Mouse (Mus musculus): ENCODE data around the gene Chst3. TPM values are rescaled to one million over a fixed set of nuclear protein-coding genes. Genes with fewer than 3 reads are reported as not detected.

Gene Chst3
- polyA plus RNA-seq, 1 experiment: not detected

GRCm38 (mm10) chr10:60209237-60209636 is 9.8 kb downstream of the Chst3 start:
- H3K4me1 ChIP-seq (ENCODE audit: control insufficient read depth): no peaks in the 10 kb centered on the region
- TF ChIP-seq GATA1 (IDR thresholded peaks at IDR 0.05; ENCODE audit: low read length): no peak
- TF ChIP-seq TAL1 (IDR thresholded peaks at IDR 0.05; ENCODE audit: low read length): no peak
- H3K4me3 ChIP-seq (replicated peaks): no peak overlapping the region
- no peaks in the 10 kb centered on the region for H3K9me3 ChIP-seq (ENCODE audit: control insufficient read depth, low read length)
- H3K36me3 ChIP-seq (ENCODE audit: control insufficient read depth): no peaks in the 10 kb centered on the region
- H3K27me3 ChIP-seq (ENCODE audit: control insufficient read depth): no peaks in the 10 kb centered on the region

DNA sequence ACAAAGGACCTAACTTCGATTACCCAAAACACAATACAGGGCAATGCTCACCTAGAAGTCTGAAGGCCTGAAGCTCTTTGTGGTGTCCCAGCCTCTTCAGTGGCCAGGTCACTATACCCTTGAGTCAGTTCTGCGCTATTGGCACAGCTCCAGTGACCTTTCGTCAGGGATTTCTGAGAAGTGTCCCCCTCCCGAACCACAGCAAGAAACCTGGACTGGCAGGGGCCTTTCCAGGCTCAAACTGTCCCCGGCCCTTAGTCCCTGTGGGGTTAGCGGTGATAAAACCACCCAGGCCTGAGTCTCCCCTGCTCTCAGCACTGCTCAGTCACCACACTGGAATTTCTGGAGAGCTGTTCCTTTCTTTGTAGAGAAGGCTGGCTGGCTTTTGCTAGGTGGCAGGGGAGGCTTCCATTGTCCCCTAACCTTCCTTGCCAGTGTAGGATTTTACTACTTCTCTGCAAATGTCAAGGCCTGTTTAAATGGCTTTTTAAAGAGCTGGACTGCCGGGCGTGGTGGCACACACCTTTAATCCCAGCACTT is 11.8 kb downstream of the Chst3 start:
- H3K4me3 ChIP-seq (replicated peaks): no peak overlapping the region
- H3K27me3 ChIP-seq (ENCODE audit: control insufficient read depth): no peaks in the 10 kb centered on the region
- no peaks in the 10 kb centered on the region for H3K36me3 ChIP-seq (ENCODE audit: control insufficient read depth)
- H3K4me1 ChIP-seq (ENCODE audit: control insufficient read depth): no peaks in the 10 kb centered on the region
- TF ChIP-seq GATA1 (IDR thresholded peaks at IDR 0.05; ENCODE audit: low read length): no peak
- TF ChIP-seq TAL1 (IDR thresholded peaks at IDR 0.05; ENCODE audit: low read length): no peak
- H3K9me3 ChIP-seq (ENCODE audit: control insufficient read depth, low read length): no peaks in the 10 kb centered on the region

GRCm38 (mm10) chr10:60205601-60206241 is 13.3 kb downstream of the Chst3 start:
- Histone ChIP-seq H3K4me1 (ENCODE audit: control insufficient read depth) (no peaks in the 10 kb centered on the region), H3K36me3 (ENCODE audit: control insufficient read depth) (no peaks in the 10 kb centered on the region), H3K4me3 (replicated peaks) (no peak overlapping the region), H3K9me3 (ENCODE audit: control insufficient read depth, low read length) (no peaks in the 10 kb centered on the region), H3K27me3 (ENCODE audit: control insufficient read depth) (no peaks in the 10 kb centered on the region)
- no peak for TF ChIP-seq TAL1 (IDR thresholded peaks at IDR 0.05; ENCODE audit: low read length)
- TF ChIP-seq GATA1 (IDR thresholded peaks at IDR 0.05; ENCODE audit: low read length): no peak

- Histone ChIP-seq H3K4me1 (ENCODE audit: control insufficient read depth) (no peaks in the 10 kb centered on the region), H3K36me3 (ENCODE audit: control insufficient read depth) (no peaks in the 10 kb centered on the region), H3K27me3 (ENCODE audit: control insufficient read depth) (no peaks in the 10 kb centered on the region), H3K9me3 (ENCODE audit: control insufficient read depth, low read length) (no peaks in the 10 kb centered on the region), H3K4me3 (replicated peaks) (no peak overlapping the region)
- no peak for TF ChIP-seq GATA1 (IDR thresholded peaks at IDR 0.05; ENCODE audit: low read length)
- TF ChIP-seq TAL1 (IDR thresholded peaks at IDR 0.05; ENCODE audit: low read length): no peak
Observed at GRCm38 (mm10) chr10:60202785-60203184, 16.3 kb downstream of the Chst3 start.

- TF ChIP-seq GATA1 (IDR thresholded peaks at IDR 0.05; ENCODE audit: low read length) (no peak), TAL1 (IDR thresholded peaks at IDR 0.05; ENCODE audit: low read length) (no peak)
- H3K27me3 ChIP-seq (ENCODE audit: control insufficient read depth): no peaks in the 10 kb centered on the region
- no peaks in the 10 kb centered on the region for H3K36me3 ChIP-seq (ENCODE audit: control insufficient read depth)
- no peak overlapping the region for H3K4me3 ChIP-seq (replicated peaks)
- no peaks in the 10 kb centered on the region for H3K4me1 ChIP-seq (ENCODE audit: control insufficient read depth)
- H3K9me3 ChIP-seq (ENCODE audit: control insufficient read depth, low read length): no peaks in the 10 kb centered on the region
Observed at GRCm38 (mm10) chr10:60200996-60201395, 18.1 kb downstream of the Chst3 start.

DNA sequence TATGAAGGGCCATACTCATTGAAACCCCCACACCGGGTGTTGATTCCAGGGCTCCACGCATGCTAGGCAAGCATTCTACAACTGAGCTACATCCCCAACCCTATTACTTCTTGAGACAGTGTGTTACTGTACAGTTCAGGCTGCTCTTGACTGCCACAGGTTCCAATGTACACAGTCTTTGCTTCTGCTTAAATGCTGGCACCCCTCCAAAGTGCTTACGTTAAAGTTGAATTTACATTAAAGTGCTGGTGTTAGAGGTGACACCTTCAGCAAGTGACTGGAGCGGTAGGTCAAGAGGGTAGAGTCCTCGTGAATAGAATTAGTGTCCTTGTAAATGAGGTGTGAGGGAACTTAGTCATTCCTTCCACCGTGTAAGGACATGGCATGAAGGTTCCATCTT is 19.7 kb downstream of the Chst3 start:
- Histone ChIP-seq H3K4me3 (replicated peaks) (no peak overlapping the region), H3K36me3 (ENCODE audit: control insufficient read depth) (no peaks in the 10 kb centered on the region), H3K9me3 (ENCODE audit: control insufficient read depth, low read length) (no peaks in the 10 kb centered on the region), H3K27me3 (ENCODE audit: control insufficient read depth) (peaks cover 4% of the 10 kb centered on the region), H3K4me1 (ENCODE audit: control insufficient read depth) (no peaks in the 10 kb centered on the region)
- TF ChIP-seq TAL1 (IDR thresholded peaks at IDR 0.05; ENCODE audit: low read length): no peak
- no peak for TF ChIP-seq GATA1 (IDR thresholded peaks at IDR 0.05; ENCODE audit: low read length)

GRCm38 (mm10) chr10:60197406-60197821 is 21.6 kb downstream of the Chst3 start:
- Histone ChIP-seq H3K4me3 (replicated peaks) (no peak overlapping the region), H3K4me1 (ENCODE audit: control insufficient read depth) (no peaks in the 10 kb centered on the region; the same call in 1 of the 2 replicates), H3K9me3 (ENCODE audit: control insufficient read depth, low read length) (no peaks in the 10 kb centered on the region), H3K36me3 (ENCODE audit: control insufficient read depth) (no peaks in the 10 kb centered on the region), H3K27me3 (ENCODE audit: control insufficient read depth) (peaks cover 14% of the 10 kb centered on the region)
- no peak for TF ChIP-seq GATA1 (IDR thresholded peaks at IDR 0.05; ENCODE audit: low read length)
- no peak for TF ChIP-seq TAL1 (IDR thresholded peaks at IDR 0.05; ENCODE audit: low read length)

GRCm38 (mm10) chr10:60196971-60197370 is 22.1 kb downstream of the Chst3 start:
- TF ChIP-seq TAL1 (IDR thresholded peaks at IDR 0.05; ENCODE audit: low read length) (no peak), GATA1 (IDR thresholded peaks at IDR 0.05; ENCODE audit: low read length) (no peak)
- Histone ChIP-seq H3K9me3 (ENCODE audit: control insufficient read depth, low read length) (no peaks in the 10 kb centered on the region), H3K36me3 (ENCODE audit: control insufficient read depth) (no peaks in the 10 kb centered on the region), H3K4me3 (replicated peaks) (no peak overlapping the region), H3K4me1 (ENCODE audit: control insufficient read depth) (no peaks in the 10 kb centered on the region; the same call in 1 of the 2 replicates), H3K27me3 (ENCODE audit: control insufficient read depth) (peaks cover 14% of the 10 kb centered on the region)

GRCm38 (mm10) chr10:60195087-60195486 is 24.0 kb downstream of the Chst3 start:
- Histone ChIP-seq H3K4me3 (replicated peaks) (no peak overlapping the region), H3K4me1 (ENCODE audit: control insufficient read depth) (peaks cover 2% of the 10 kb centered on the region; the same call in 1 of the 2 replicates), H3K27me3 (ENCODE audit: control insufficient read depth) (peaks cover 14% of the 10 kb centered on the region), H3K9me3 (ENCODE audit: control insufficient read depth, low read length) (no peaks in the 10 kb centered on the region), H3K36me3 (ENCODE audit: control insufficient read depth) (no peaks in the 10 kb centered on the region)
- TF ChIP-seq TAL1 (IDR thresholded peaks at IDR 0.05; ENCODE audit: low read length): no peak
- no peak for TF ChIP-seq GATA1 (IDR thresholded peaks at IDR 0.05; ENCODE audit: low read length)

All from erythroblast, embryonic 14.5 days (primary cell).